Mouse (Mus musculus): ENCODE results near the gene B4galnt4.

DNA sequence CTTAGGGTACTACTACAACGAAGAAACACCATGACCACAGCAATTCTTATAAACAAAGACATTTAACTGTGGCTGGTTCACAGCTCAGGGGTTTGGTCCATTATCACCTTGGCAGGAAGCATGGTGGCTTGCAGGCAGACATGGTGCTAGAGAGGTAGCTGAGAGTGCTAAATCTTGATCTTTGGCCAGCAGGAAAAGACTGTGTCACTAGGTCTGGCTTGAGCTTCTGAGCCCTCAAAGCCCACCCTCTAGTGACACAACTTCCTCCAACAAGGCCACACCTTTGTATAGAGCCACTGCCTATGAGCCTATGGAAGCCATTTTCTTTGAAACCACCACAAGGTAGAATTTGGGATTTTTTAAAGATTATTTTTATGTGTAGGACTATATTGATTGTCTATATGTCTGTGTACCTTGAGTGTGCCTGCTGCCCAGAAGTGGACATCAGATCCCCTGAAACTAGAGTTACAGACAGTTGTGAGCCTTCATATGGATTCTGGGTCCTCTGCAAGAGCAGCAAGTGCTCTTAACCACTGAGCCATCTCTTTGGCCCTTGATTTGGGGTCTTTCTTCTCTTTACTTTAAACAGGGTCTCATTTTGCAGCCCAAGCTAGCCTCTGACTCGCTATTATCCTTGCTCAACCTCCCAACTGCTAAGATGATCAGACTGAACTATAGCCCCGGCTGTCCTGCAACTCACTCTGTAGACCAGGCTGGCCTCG, 21.4 kb upstream of the B4galnt4 start:
- TF ChIP-seq POLR2A (IDR thresholded peaks at IDR 0.05; ENCODE audit: borderline replicate concordance, extremely low read depth, low read depth, low read length) (no peak), CTCF (IDR thresholded peaks at IDR 0.05; ENCODE audit: insufficient read depth, low read length) (no peak)
